Mouse (Mus musculus): ENCODE measurements around the gene Hoxc9. TPM values are rescaled to one million over a fixed set of nuclear protein-coding genes. Genes with fewer than 3 reads are reported as not detected.

The Hoxc9 gene
- polyA plus RNA-seq, 1 experiment = not detected

GRCm38 (mm10) chr15:102970740-102971139 lies 5.5 kb upstream of the Hoxc9 start:
- H3K4me3 ChIP-seq (ENCODE audit: insufficient read depth, low read depth, low read length) = no peak overlapping the region
- H3K27ac ChIP-seq (ENCODE audit: insufficient read depth, low read depth, low read length) = no peak overlapping the region
- WGBS = 2% methylated on average over 12 of the region's 12 CpGs
- TF ChIP-seq POLR2A (IDR thresholded peaks at IDR 0.05; ENCODE audit: insufficient read depth, low read depth, low read length) = no peak
- no peak for TF ChIP-seq CTCF (IDR thresholded peaks at IDR 0.05; ENCODE audit: insufficient read depth, low read depth, low read length)
- H3K4me1 ChIP-seq (ENCODE audit: control insufficient read depth, insufficient read depth, low read length) = no peaks in the 10 kb centered on the region

GRCm38 (mm10) chr15:102972254-102972653 lies 4.0 kb upstream of the Hoxc9 start:
- TF ChIP-seq POLR2A (IDR thresholded peaks at IDR 0.05; ENCODE audit: insufficient read depth, low read depth, low read length) (no peak), CTCF (IDR thresholded peaks at IDR 0.05; ENCODE audit: insufficient read depth, low read depth, low read length) (no peak)
- H3K4me3 ChIP-seq (ENCODE audit: insufficient read depth, low read depth, low read length) = no peak overlapping the region
- no peak overlapping the region for H3K27ac ChIP-seq (ENCODE audit: insufficient read depth, low read depth, low read length)
- H3K4me1 ChIP-seq (ENCODE audit: control insufficient read depth, insufficient read depth, low read length) = no peaks in the 10 kb centered on the region
- WGBS = 2% methylated on average over 21 of the region's 21 CpGs

GRCm38 (mm10) chr15:102972753-102973152 lies 3.5 kb upstream of the Hoxc9 start:
- 4% methylated on average over 6 of the region's 6 CpGs for WGBS
- TF ChIP-seq CTCF (IDR thresholded peaks at IDR 0.05; ENCODE audit: insufficient read depth, low read depth, low read length) (no peak), POLR2A (IDR thresholded peaks at IDR 0.05; ENCODE audit: insufficient read depth, low read depth, low read length) (no peak)
- Histone ChIP-seq H3K27ac (ENCODE audit: insufficient read depth, low read depth, low read length) (no peak overlapping the region), H3K4me3 (ENCODE audit: insufficient read depth, low read depth, low read length) (no peak overlapping the region), H3K4me1 (ENCODE audit: control insufficient read depth, insufficient read depth, low read length) (no peaks in the 10 kb centered on the region)

DNA sequence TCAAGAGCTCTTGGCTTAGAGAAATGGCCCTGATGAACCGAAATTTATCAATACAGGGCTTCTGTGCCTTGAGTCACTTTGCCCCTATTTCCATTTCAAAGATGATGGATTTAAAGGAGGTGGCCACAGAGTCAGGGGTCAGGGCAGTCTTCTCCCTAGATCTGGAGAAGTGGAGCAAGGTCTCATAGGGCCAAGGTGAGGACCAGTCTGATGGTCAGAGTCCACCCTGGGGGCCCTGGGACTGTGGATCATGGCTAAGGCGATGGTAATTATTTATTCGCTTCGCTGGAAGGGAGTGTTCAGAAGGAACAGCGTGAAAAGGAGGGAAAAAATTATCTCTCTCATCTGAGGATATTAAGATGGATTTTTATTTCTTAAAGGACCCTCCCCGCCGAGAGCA lies 1.2 kb upstream of the Hoxc9 start:
- Histone ChIP-seq H3K27ac (ENCODE audit: insufficient read depth, low read depth, low read length) (no peak overlapping the region), H3K4me3 (ENCODE audit: insufficient read depth, low read depth, low read length) (no peak overlapping the region), H3K4me1 (ENCODE audit: control insufficient read depth, insufficient read depth, low read length) (no peaks in the 10 kb centered on the region)
- TF ChIP-seq CTCF (IDR thresholded peaks at IDR 0.05; ENCODE audit: insufficient read depth, low read depth, low read length) = no peak
- no peak for TF ChIP-seq POLR2A (IDR thresholded peaks at IDR 0.05; ENCODE audit: insufficient read depth, low read depth, low read length)
- WGBS = 3% methylated on average over 7 of the region's 7 CpGs

DNA sequence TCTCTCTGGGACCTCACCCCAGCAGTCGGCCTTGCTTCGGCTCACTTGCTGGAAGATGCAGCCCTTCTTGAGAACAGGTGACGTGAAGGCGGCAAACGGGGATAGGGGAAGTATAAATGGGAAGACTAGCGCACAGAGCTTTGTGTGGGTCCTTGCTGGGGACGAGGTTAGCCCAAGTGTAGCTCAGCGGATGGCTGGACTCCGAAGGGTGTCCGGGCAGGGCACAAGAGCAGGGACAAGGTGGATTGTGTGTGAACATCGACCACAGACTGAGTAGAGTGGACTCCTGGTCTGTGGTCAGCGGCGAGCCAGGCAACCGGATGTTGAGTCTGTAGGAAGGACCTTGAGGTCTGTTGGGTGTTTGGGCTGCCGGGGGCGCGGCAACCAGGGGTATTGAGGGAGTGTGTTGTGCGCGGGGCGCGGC lies 539 bp upstream of the Hoxc9 start:
- 2% methylated on average over 21 of the region's 21 CpGs for WGBS
- no peaks in the 10 kb centered on the region for H3K4me1 ChIP-seq (ENCODE audit: control insufficient read depth, insufficient read depth, low read length)
- TF ChIP-seq POLR2A (IDR thresholded peaks at IDR 0.05; ENCODE audit: insufficient read depth, low read depth, low read length) (no peak), CTCF (IDR thresholded peaks at IDR 0.05; ENCODE audit: insufficient read depth, low read depth, low read length) (no peak)
- no peak overlapping the region for H3K4me3 ChIP-seq (ENCODE audit: insufficient read depth, low read depth, low read length)
- H3K27ac ChIP-seq (ENCODE audit: insufficient read depth, low read depth, low read length) = no peak overlapping the region

DNA sequence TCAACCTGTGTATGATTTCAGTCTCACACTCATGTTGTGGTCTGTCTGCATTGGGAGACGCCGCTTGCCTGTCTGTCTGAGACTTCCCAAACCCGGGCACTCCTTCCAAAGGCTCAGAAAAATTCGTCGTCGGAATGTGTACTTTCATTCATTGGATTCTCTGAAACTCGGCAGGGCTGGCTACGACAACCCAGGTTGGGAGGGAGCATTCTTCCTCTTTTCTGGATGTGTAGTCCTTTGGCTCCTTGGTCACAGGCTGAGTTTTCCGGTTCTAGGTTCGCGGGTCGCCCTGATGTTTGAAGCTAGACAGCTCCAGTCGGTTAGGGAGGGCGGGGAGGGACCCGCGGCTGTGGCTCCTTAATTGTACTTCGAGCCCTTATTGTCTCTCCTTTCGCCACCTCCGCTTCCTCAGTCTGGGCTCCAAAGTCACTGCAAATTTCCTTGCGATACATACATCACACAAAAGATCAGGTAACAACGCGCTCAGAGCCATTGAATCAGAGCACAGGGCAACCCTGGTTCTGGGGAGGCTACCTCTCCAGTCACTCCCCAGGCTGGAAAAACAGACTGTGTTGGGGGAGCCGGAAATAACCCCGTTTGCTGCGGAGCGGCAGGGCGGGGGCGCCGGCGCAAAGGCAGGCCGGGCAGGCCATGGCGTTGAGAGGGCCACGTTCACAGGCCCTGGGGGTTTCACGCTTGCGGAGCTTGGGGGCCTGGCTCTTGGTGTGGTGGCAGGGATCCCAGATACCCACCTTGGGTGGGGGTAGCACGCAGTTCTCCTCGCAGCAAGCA lies 588 bp downstream of the Hoxc9 start:
- no peak overlapping the region for H3K4me3 ChIP-seq (ENCODE audit: insufficient read depth, low read depth, low read length)
- WGBS = 1% methylated on average over 37 of the region's 37 CpGs
- H3K27ac ChIP-seq (ENCODE audit: insufficient read depth, low read depth, low read length) = no peak overlapping the region
- peaks cover 4% of the 10 kb centered on the region; the same call in 1 of the 2 replicates for H3K4me1 ChIP-seq (ENCODE audit: control insufficient read depth, insufficient read depth, low read length)
- TF ChIP-seq CTCF (IDR thresholded peaks at IDR 0.05; ENCODE audit: insufficient read depth, low read depth, low read length) (no peak), POLR2A (IDR thresholded peaks at IDR 0.05; ENCODE audit: insufficient read depth, low read depth, low read length) (no peak)

GRCm38 (mm10) chr15:102977423-102977974 lies 1.3 kb downstream of the Hoxc9 start:
- Histone ChIP-seq H3K27ac (ENCODE audit: insufficient read depth, low read depth, low read length) (no peak overlapping the region), H3K4me1 (ENCODE audit: control insufficient read depth, insufficient read depth, low read length) (peaks cover 6% of the 10 kb centered on the region; the same call in 1 of the 2 replicates), H3K4me3 (ENCODE audit: insufficient read depth, low read depth, low read length) (no peak overlapping the region)
- 9% methylated on average over 16 of the region's 16 CpGs for WGBS
- TF ChIP-seq CTCF (IDR thresholded peaks at IDR 0.05; ENCODE audit: insufficient read depth, low read depth, low read length) = no peak

DNA sequence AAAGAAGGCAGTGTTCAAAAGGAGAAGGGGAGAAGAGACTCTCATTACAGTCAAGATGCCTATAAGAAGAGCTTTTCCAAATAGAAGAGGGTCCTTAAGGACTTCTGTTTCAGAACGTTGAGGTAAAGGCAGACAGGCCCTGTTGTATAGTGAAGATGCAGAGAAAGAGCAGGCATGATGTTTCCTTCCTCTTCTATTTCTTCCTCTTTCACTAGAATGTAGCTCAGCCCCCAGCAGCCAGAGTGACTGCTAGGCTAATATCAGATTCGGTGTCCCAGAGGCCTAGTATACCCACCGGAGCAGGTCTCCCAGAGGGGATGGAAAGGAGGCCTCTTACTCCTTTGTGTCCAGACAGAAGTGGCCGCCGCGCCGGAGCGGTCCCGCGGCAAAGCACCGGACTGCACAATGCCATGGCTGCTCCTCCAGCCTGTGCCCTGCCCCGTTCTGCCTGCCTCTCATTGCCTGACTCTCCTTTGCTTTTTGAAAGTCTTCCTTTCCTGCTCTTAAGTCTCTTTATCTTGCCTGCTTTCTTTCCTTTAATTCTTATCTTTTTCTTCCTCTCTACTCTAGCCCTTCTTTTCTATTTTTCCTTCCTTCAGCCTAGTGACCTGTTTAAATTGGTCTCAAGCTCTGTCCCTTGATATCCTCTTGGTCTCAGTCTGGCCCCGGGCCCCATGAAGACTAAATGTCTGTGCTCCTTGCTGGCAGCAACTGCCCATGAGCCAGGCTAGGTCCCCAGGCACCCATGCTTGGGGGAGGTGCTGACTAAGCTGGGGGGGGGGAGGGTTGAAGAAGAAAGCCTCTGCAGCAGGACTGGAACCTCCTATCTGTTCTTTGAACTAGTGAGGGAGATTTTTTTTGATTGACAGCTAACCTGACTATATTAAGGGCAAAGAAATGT lies 2.6 kb downstream of the Hoxc9 start:
- H3K4me3 ChIP-seq (ENCODE audit: insufficient read depth, low read depth, low read length) = no peak overlapping the region
- TF ChIP-seq POLR2A (IDR thresholded peaks at IDR 0.05; ENCODE audit: insufficient read depth, low read depth, low read length) = no peak
- no peak for TF ChIP-seq CTCF (IDR thresholded peaks at IDR 0.05; ENCODE audit: insufficient read depth, low read depth, low read length)
- WGBS = 24% methylated on average over 13 of the region's 13 CpGs

GRCm38 (mm10) chr15:102979936-102980335 lies 3.7 kb downstream of the Hoxc9 start:
- H3K4me3 ChIP-seq (ENCODE audit: insufficient read depth, low read depth, low read length) = no peak overlapping the region
- 5% methylated on average over 1 of the region's 1 CpGs for WGBS
- H3K27ac ChIP-seq (ENCODE audit: insufficient read depth, low read depth, low read length) = no peak overlapping the region
- peaks cover 6% of the 10 kb centered on the region; the same call in 1 of the 2 replicates for H3K4me1 ChIP-seq (ENCODE audit: control insufficient read depth, insufficient read depth, low read length)
- TF ChIP-seq POLR2A (IDR thresholded peaks at IDR 0.05; ENCODE audit: insufficient read depth, low read depth, low read length) = no peak
- TF ChIP-seq CTCF (IDR thresholded peaks at IDR 0.05; ENCODE audit: insufficient read depth, low read depth, low read length) = no peak

More for the DNA sequence above, 2.6 kb downstream of the Hoxc9 start:
- Histone ChIP-seq H3K4me1 (ENCODE audit: control insufficient read depth, insufficient read depth, low read length) (peaks cover 6% of the 10 kb centered on the region; the same call in 1 of the 2 replicates), H3K27ac (ENCODE audit: insufficient read depth, low read depth, low read length) (no peak overlapping the region)
